Mouse (Mus musculus) midbrain, embryonic 10.5 days (tissue): ENCODE measurements around the gene Myl4. TPM values are rescaled to one million over a fixed set of nuclear protein-coding genes. Genes with fewer than 3 reads are reported as not detected.

Source experiments
- DNase-seq: peaks from one replicate; pipeline ENCODE4 v3.0.0-alpha.2; 2017; ENCODE audit warnings: low spot score
- H3K27ac ChIP-seq: fragments of 300-500 bp; sonication (generic); replicated peaks from 2 replicates; pipeline ENCODE4 v1.5.1; 2016; ENCODE audit warnings: mild to moderate bottlenecking
- H3K27me3 ChIP-seq: fragments of 300-500 bp; sonication (generic); 2 replicates; pipeline ENCODE4 v1.6.1; 2016; ENCODE audit warnings: low read depth, mild to moderate bottlenecking; ENCODE audit not compliant: poor library complexity, severe bottlenecking
- H3K36me3 ChIP-seq: fragments of 300-500 bp; sonication (generic); 2 replicates; pipeline ENCODE4 v1.6.1; 2016; ENCODE audit warnings: mild to moderate bottlenecking, moderate library complexity
- H3K4me1 ChIP-seq: fragments of 300-500 bp; sonication (generic); 2 replicates; pipeline ENCODE4 v1.6.1; 2016
- H3K4me3 ChIP-seq: fragments of 300-500 bp; sonication (generic); 2 replicates; pipeline ENCODE4 v1.5.1; 2016; ENCODE audit warnings: mild to moderate bottlenecking, moderate library complexity
- H3K9me3 ChIP-seq: fragments of 300-500 bp; sonication (generic); replicated peaks from 2 replicates; pipeline ENCODE4 v1.6.1; 2016; ENCODE audit warnings: mild to moderate bottlenecking
- WGBS: fragments of 180-500 bp; shearing (Covaris S2); methylation state at CpG from one replicate; pipeline ENCODE4 v1.1.7; 2016; 5-methylcytosine and 5-hydroxymethylcytosine counted together
- polyA plus RNA-seq: library from polyadenylated mRNA; unstranded; fragments of >200 nt; fragmentation: Nextera tagmentation; extraction: Ambion mirVana; gene quantifications from 2 replicates; pipeline ENCODE4 v1.2.1, GENCODE M21; 2016

Gene Myl4
- polyA plus RNA-seq, 1 experiment from 2014 or later, result 0.94 TPM

DNA sequence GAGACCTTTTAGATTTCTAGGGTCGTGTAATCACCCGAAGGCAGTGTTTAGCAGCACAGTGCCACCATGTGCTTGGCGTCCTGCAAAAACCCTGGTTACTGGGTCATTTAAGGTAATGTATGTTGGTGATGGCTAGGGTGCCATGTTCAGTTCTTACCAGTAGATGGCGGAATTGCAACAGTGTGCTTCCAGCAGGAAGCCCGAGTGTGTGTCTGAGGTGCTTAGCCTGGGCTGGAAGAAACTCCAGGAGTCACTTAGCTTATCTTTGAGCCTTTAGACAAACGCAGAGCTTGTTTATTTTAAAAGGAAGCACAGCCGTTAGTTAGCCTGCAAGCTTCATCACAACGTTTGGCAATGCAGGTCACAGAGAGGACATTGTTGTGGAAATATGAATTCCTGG is 39.7 kb downstream of the Myl4 start:
- H3K9me3 ChIP-seq, result 0 out of 2 replicates have a peak, but pooled peaks cover 6% of the 10 kb centered on the region
- H3K4me1 ChIP-seq, result no peaks in the 10 kb centered on the region
- H3K36me3 ChIP-seq, result no peaks in the 10 kb centered on the region
- peak; percentile 78 for DNase-seq
- no peak overlapping the region for H3K4me3 ChIP-seq
- no peaks in the 10 kb centered on the region for H3K27me3 ChIP-seq
- H3K27ac ChIP-seq, result no peak overlapping the region
- WGBS, result 5% methylated on average over 8 of the region's 8 CpGs

DNA sequence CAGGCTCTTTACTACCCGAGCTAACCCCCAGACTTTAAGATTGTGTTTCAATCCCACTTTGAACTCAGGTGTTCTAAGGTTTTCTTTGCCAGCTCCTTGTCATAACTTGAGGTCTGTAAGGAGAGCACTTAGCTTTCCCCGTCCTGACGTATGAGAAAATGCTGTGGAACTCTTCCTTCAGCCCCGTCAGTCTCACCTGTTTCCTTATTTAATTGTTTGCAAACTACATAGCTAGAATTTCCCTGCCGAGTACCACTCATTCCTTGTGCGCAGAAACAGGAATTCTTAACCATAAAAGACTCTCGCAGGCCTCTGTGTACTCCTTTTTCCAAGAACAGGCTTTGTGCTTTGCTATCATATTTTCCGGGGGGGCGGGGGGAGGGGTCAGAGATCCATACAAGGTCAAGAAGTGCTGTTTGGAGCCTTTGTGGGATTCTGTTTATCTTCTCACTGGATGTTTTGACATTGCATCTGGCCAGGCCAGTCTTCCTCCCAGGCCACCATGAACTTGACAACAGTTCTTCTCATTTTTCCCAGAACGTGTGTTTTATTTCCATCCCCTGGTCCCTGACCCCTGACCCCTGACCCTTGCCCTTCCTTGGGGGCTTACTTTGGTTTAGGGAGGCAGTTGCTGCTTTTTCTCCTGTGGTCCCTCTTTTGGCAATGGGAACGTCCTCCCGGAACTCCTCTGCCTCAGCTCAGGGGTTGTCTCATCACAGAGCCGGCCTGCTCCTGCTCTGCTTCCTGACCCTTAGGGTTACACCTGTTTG is 41.8 kb downstream of the Myl4 start:
- Histone ChIP-seq H3K4me1 (no peaks in the 10 kb centered on the region), H3K27ac (no peak overlapping the region), H3K4me3 (no peak overlapping the region), H3K27me3 (no peaks in the 10 kb centered on the region), H3K9me3 (0 out of 2 replicates have a peak, but pooled peaks cover 6% of the 10 kb centered on the region), H3K36me3 (no peaks in the 10 kb centered on the region)
- 73% methylated on average over 13 of the region's 13 CpGs for WGBS
- no peak for DNase-seq

DNA sequence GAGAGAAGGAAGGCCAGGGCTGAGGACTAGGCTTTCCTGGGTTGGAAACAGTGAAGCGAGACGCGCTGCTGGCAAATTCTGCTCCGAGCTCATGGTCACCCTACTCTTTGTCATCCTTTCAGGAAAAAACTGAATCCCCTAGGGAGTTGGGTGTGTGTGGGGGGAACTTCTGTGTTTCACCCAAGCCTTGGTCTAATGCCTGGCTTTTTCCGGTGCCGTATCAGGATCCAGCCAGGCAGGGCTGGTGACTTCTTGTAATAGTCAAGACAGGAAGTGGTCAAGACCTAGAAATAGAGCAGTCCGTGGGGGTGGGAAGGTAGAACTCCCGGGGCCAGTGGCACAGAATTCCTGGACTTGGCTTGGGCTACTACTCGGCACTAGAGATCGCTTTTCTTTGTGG is 45.9 kb downstream of the Myl4 start:
- DNase-seq, result no peak
- Histone ChIP-seq H3K9me3 (no peaks in the 10 kb centered on the region), H3K27ac (no peak overlapping the region), H3K27me3 (no peaks in the 10 kb centered on the region), H3K4me3 (no peak overlapping the region), H3K4me1 (peaks cover 6% of the 10 kb centered on the region), H3K36me3 (no peaks in the 10 kb centered on the region)
- WGBS, result 83% methylated on average over 10 of the region's 10 CpGs

DNA sequence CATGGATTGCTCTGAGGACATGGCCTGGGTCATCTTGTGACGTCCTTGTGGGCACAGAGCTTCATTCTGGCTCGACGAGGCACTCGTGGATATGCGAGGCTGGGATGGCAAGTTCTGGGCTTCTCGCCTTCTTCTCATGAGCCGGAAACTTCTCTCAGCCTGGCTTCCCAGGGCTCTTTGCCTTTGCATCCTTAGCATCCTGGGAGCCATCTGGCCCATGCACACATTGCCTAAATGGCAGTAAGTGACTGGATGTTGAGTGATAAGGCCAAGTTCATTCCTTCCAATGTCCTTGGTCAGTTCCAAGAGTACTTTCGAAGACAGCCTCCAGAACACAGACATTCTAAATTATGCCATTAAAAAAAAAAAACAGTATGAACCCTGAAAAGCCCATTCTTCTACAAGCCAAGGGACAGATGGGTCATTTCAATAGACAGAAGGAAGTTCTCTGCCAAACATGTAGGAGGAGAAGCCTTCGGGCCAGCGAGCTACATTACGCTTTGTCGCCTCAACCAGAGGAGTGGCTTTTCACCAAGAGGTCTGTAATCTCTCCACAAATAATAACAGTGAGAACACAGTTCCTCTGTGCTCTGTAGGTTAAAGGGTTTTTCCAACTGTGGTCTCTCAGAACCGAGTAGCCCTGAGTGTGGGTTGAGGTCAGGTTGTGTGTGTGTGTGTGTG is 48.9 kb downstream of the Myl4 start:
- H3K27ac ChIP-seq, result no peak overlapping the region
- peaks cover 4% of the 10 kb centered on the region; the same call in 1 of the 2 replicates for H3K27me3 ChIP-seq
- no peaks in the 10 kb centered on the region for H3K9me3 ChIP-seq
- WGBS, result 90% methylated on average over 13 of the region's 13 CpGs
- no peak overlapping the region for H3K4me3 ChIP-seq
- H3K36me3 ChIP-seq, result no peaks in the 10 kb centered on the region
- no peak for DNase-seq
- H3K4me1 ChIP-seq, result peaks cover 8% of the 10 kb centered on the region

DNA sequence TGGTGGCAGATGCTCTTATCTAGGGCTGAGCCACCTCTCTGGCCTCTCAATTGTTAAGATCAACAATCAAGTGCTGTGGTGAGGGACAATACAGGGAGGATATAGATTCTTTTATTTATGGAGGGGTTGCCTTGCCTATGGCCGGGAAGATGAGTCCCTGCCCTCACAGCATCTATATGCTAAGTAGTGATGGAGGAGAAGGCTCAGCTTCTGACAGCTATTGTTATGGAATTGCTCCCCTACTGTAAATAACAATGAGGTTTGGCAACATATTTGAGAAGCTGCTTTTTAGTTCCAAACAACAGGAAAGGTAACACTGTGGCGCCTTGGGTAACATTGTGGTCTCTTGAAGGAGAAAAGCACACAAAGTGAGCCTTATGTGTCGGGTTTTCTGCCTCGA is 50.2 kb downstream of the Myl4 start:
- Histone ChIP-seq H3K9me3 (no peaks in the 10 kb centered on the region), H3K4me3 (no peak overlapping the region), H3K4me1 (peaks cover 16% of the 10 kb centered on the region), H3K27ac (no peak overlapping the region), H3K27me3 (peaks cover 17% of the 10 kb centered on the region), H3K36me3 (no peaks in the 10 kb centered on the region)
- 47% methylated on average over 4 of the region's 4 CpGs for WGBS
- DNase-seq, result no peak

DNA sequence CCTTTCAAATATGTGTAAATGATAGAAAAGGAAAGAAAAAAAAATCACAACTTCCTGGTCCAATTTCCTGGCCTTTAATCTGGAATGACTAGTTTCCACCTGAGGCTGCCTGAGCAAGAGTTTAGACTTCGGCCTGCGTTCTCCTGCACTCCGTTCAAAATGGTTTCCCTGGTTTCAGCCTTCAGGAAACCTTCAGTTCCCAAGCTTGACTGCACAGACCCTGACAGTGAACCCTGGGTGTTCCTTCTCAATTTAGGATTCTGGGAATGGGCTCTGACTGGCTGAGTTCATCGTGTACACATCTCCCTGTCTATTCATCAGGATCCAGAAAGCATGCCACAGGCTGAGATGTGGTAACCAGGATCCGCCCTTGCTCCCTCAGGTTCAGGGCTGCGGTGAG is 53.7 kb downstream of the Myl4 start:
- Histone ChIP-seq H3K27me3 (peaks cover 52% of the 10 kb centered on the region), H3K9me3 (no peaks in the 10 kb centered on the region), H3K4me3 (no peak overlapping the region), H3K27ac (no peak overlapping the region), H3K36me3 (no peaks in the 10 kb centered on the region), H3K4me1 (peaks cover 29% of the 10 kb centered on the region)
- WGBS, result 44% methylated on average over 6 of the region's 6 CpGs
- no peak for DNase-seq

DNA sequence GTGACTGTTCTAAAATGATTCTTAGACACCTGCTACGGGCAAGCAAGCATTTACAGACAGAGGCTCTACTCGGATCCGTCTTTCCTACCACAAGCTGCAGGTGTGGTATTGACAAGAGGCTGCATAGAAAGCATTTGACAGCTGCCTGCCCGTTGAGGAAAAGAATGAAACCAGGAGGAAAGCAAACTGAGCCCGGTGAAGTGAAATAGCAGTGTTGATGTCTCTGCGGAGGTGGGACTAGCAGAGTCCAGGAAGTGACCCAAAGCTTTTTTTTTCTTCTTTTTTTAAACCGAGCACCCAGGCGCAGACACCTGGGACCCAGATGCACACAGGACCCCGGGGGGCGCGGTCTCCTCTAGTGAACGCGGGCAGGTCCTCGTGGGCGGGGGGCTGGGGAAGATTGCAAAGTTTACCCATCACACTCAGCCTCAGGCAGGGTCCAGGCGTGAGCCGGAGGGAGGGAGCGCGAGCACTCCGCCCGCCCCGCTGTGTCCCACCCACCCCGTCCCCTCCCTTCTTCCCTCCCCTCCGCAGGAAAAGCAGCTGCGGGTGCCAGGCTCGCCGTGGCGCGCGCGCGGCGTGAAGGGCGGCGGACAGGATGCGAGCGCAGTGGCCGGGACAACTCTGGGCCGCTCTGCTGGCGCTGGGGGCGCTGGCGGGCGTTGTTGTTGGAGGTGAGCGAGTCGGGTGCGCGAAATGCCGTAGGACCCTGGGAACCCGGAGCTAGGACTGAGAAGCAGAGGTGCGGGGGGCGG is 57.2 kb downstream of the Myl4 start, which contains the start of gene Itgb3:
Itgb3 (plus strand) TSS at position 510 of the 755 bp plus-strand sequence.
- H3K9me3 ChIP-seq, result no peaks in the 10 kb centered on the region
- peaks cover 77% of the 10 kb centered on the region for H3K27me3 ChIP-seq
- no peaks in the 10 kb centered on the region for H3K36me3 ChIP-seq
- DNase-seq, result peak; percentile 83
- peak within 1 kb of the TSS; percentile 65 for H3K4me3 ChIP-seq
- H3K4me1 ChIP-seq, result peaks cover 23% of the 10 kb centered on the region
- 1% methylated on average over 50 of the region's 51 CpGs for WGBS
- peak within 1 kb of the TSS; percentile 53; the same call in 1 of the 2 replicates for H3K27ac ChIP-seq

DNA sequence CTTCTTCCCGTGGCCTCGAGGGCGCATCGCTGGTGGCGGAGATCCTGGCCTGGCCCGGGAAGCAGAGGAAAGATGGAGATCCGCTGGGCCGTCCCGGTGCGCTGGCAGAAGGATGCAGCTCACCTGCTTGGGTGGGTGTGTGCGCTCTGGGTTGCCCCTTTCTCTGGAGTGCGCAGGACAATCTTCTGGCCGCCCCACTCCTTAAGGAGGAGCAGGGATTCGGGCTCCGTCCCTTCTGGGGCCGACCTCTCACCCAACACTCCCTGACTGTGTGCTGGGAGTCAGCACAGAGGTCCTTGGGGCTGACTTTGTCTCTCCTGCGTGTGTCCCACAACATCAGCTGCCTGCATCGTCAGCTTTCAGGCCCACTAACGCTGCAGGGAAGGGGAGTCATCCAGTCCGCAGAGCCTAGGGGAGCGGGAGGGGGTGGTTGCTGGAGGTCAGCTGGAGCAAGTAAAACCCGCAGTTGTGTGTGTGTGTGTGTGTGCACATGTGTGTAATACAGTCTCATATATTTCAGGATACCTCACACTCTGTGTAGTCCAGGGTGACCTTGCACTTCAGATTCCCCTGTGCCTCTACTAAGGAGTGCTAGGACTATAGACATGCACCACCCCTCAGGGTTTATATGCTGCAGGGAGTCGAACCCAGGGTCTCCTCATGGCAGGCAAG is 57.9 kb downstream of the Myl4 start:
- Histone ChIP-seq H3K4me1 (peaks cover 23% of the 10 kb centered on the region), H3K9me3 (no peaks in the 10 kb centered on the region), H3K4me3 (peak overlapping the region; percentile 65), H3K36me3 (no peaks in the 10 kb centered on the region), H3K27me3 (peaks cover 77% of the 10 kb centered on the region), H3K27ac (peak overlapping the region; percentile 53; the same call in 1 of the 2 replicates)
- 3% methylated on average over 23 of the region's 23 CpGs for WGBS
- no peak for DNase-seq

DNA sequence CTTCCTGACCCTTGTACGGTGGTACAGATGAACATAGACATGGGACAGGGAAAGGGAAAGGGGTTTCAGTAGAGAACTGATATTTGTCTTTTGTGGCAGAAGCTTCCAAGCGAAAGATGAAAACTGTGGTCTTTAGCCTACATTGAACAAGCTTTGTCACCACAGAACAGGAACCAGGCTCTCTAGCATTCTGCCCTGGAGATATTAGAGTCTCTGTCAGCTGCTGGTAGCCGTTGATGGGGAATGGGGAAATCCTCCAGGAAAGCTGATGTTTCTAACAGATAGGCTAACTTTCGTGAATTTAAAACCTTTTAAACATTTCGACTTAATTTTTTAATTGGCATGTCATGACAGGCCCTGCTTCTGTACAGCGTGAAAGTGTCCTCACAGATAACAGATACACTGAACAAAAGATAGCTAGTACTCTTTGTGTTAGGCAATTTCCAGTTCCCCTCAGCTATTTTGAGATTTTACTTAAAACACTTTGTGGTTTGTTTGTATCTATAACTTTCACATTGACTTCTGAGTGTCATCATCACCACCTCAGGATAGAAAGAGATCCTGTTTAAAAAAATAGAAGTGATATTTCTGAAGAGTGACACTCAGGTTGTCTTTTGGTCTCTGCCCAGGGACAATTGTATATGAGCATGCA is 58.7 kb downstream of the Myl4 start:
- H3K4me3 ChIP-seq, result no peak overlapping the region
- H3K27me3 ChIP-seq, result peaks cover 75% of the 10 kb centered on the region
- 70% methylated on average over 6 of the region's 6 CpGs for whole genome bisulfite sequencing

DNA sequence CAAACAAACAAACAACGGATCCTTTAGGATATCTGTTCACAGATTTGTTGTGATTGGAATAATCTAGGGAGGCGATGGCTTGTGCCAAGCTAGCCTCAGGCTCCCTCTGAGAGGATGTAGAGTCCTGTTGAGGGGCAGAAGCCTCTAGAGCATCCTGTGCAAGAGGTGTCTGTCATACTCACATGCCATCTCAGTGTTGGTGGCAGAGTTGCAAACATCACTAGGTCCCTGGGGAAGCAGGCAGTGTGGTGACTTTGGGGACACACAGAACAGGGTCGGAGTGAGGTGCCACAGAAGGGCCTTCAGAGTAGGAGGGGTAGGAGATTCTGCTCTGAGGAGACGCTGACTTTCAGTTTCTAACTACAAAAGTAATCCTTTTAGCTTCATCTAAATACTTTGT is 59.3 kb downstream of the Myl4 start:
- Histone ChIP-seq H3K27me3 (peaks cover 69% of the 10 kb centered on the region), H3K4me3 (no peak overlapping the region), H3K27ac (no peak overlapping the region), H3K36me3 (no peaks in the 10 kb centered on the region), H3K4me1 (peaks cover 17% of the 10 kb centered on the region), H3K9me3 (no peaks in the 10 kb centered on the region)
- no peak for DNase-seq
- WGBS, result 48% methylated on average over 4 of the region's 4 CpGs

More for the DNA sequence above, 58.7 kb downstream of the Myl4 start:
- H3K9me3 ChIP-seq, result no peaks in the 10 kb centered on the region
- no peak for DNase-seq
- peaks cover 23% of the 10 kb centered on the region for H3K4me1 ChIP-seq
- no peak overlapping the region for H3K27ac ChIP-seq
- no peaks in the 10 kb centered on the region for H3K36me3 ChIP-seq

DNA sequence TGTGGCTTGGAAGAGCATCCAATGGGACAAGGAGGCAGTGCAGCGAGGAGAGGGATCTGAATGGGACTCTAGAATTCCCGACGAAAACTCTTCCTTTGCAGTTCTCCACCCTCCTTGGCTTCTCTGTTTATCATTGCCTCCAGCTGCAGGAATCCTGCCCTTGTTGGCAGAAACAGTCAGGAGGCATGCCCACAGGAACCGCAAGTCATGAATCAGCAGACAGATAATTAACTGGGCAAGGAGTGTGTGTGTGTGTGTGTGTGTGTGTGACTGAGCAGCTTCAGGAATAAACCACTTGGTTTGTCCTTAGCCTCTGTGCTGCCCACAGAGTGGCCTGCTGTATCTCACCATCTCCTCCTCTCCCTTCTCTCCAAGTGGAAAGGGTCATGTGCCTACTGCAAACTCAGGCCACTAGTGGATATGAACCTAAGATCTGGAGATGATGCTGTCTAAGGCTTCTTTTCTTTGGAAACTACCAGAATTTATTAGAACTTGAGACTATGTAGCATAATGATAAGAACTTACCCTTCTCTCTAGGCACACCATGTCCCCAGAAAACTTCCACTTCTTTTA is 61.2 kb downstream of the Myl4 start:
- H3K27me3 ChIP-seq, result peaks cover 50% of the 10 kb centered on the region
- no peaks in the 10 kb centered on the region for H3K9me3 ChIP-seq
- no peak overlapping the region for H3K27ac ChIP-seq
- 62% methylated on average over 4 of the region's 4 CpGs for WGBS
- H3K36me3 ChIP-seq, result no peaks in the 10 kb centered on the region
- peaks cover 15% of the 10 kb centered on the region for H3K4me1 ChIP-seq
- no peak overlapping the region for H3K4me3 ChIP-seq
- no peak for DNase-seq
